Mouse (Mus musculus) cerebellum, adult 11-12 months (tissue): ENCODE results near the gene Osbpl3.
A peak's percentile ranks its signal among the peaks of the same experiment; 100 is the strongest.

Experiments
- DNase-seq: peaks from one replicate; pipeline ENCODE4 v3.0.0; 2022

Gene Osbpl3

DNA sequence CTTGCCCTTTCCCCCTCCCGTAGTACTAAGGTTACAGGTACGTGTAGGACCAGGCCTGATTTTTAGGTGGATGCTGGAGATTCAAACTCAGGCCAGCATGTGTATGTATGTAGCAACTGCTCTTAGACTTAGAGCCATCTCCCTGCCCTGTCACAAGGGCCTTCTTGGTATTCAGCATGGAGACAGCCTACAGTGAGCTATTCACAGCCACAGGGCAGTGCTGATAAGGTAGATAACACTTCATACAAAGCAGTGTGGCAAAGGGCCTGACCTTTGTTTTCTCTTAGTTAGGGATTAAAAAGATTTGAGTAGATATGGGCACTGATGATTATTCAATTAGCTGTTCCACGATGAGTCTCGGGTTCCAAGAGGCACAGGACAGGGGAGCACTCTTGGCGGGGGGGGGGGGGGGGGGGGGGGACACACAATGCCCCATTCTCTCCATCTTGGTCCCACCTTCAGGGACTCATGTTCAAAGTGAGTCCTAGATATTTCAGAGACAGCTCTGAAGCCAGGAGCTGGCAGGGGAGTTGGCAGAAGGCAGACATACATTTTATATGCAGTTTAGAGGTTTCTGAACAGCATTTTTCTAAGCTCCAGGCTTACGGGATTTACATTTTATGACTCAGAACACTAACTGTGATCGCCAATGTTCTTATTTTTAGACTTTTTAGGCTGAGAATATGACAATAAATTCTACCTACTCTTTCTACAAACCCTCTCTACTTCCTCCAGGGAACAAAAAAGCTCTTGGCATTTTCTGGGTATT, 56.4 kb downstream of the Osbpl3 start:
- DNase-seq: no peak

DNA sequence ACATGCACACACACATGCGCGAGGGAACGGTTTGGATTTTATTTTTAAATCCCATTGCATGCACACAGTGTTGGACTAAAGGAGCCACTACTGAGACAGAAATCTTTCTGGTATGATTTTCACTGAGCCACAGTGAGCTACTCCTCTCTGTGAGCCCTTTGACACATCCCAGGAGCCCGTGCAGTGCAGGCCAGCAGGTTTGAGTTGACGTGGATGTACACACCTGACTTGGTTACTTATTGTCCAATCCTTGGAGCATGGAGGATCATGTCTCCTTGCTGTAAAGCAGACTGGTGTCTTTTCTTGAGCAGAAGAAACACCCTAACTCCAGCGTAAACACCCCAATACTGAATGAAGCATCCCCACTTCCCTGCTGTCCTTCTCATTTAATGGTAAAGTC, 57.7 kb downstream of the Osbpl3 start:
- no peak for DNase-seq

DNA sequence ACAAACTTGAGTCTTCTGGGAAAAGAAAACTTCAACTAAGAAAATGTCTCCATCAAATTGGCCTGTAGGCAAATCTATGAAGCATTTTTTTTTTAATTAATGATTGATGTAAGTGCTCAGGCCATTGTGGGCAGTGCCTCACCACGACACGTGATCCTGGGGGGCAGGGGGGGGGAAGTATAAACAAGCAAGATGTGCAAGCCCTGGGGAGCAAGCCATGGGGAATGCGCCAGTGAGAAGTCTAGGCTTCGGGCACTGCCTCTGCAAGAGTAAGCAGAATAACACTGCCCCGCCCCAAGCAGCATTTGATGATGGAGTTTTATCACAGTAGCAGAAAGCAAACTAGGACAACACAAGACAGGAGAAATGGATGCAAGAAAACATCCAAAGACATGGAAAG, 58.9 kb downstream of the Osbpl3 start:
- DNase-seq: no peak

DNA sequence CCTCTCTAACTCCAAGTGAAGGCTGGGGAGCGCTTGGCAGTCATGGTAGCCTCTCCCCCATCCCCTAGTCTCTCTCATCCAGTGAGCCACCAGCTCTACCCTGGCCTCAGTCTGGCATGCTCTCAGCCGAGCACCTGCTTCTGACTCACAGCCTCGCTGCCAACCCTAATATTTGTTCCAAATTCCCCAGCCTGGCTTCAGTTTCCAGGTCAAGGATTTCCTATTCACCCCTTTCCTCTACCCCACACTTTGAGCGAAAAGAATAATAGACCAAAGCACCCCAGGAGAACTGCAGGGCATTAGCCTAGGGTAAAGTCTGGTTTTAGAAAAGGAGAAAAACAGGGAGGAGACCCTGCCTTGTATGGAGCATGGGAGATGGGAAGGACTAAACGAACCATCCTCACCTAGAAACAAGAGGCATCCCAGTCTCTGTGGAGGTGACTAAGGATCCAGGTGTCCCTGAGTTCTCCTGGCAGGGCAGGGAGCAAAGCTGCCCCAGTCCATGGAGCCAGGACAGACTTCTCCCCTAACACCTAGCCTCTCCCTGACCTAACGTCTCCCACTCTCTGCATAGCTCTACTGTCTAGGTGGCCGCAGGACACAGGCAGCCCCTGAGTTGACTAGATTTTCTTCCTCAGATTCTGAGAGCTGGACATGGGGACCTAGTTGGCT, 60.2 kb downstream of the Osbpl3 start:
- DNase-seq: peak; percentile 83

DNA sequence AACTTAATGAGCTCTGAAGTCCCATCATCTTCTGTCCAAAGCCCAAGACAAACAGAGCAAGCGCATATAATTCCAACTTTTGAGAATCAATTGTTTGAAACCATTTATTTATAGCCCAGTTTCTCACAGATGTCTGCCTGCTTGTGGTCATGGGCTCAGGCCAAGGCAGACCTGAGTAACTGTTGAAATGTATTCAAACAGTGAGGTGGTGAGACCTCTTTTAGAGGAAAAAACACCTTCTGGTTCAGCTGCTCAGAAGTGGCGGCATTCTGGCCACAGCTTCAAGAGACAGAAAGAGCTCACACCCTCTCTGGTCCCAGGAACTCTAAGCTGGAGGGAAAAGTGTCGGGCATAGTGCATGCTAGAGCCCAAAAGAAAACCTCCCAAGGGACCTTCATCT, 61.6 kb downstream of the Osbpl3 start:
- peak; percentile 42 for DNase-seq

DNA sequence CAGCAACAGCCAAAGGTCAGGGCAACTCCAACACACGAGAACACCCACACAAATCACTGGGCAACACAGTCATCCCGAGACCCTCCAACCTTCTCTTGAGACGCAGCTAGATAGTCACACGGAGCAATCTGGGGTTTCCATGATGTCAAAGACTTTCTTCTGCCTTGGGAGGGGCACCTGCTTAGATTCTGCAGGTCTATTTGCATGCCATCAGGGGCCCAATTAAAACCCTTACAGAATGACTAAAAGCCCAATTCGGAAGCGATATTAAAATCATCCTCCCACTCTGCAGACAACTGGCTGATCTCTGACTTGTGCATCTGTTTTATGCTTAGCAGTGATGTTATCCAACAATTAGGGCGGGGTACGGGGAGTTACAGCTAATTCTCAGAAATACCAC, 62.0 kb downstream of the Osbpl3 start:
- no peak for DNase-seq

DNA sequence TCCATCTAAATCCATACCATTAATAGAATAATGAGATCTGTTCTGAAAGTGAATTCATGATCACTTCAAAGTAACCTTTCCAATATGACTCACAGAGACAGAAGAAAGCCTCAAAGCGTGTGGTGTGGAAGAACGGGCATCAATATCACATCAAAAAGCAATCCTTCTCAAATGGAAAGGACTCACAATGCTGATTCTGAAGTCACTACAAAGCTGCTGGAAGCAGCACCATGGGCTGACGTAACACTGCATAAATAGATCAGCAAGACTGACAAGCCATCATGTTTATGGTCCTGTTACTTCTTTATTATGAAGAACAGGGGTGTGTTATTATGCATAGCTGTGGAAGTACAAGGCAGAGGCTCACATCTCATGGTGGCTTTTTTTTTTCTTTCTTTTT, 64.0 kb downstream of the Osbpl3 start:
- no peak for DNase-seq

DNA sequence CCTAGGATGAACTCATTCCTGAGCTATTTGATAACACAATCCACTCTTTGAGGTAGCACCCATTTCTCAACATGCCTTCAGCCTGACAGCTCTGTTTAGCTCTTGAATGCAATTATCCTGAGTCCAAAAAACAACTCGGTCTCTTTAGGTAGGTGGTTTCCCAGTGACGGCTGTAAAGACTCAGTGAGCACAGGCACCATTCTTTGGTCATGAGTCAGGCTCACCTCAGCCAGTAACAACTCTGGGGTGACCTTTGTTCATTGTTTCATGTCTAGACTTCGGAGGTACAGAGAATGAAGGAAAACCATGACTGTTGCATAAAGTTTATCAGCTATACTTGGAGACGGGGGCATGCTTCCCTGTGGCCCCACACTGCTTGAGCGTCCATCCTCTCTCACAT, 65.7 kb downstream of the Osbpl3 start:
- DNase-seq: no peak

DNA sequence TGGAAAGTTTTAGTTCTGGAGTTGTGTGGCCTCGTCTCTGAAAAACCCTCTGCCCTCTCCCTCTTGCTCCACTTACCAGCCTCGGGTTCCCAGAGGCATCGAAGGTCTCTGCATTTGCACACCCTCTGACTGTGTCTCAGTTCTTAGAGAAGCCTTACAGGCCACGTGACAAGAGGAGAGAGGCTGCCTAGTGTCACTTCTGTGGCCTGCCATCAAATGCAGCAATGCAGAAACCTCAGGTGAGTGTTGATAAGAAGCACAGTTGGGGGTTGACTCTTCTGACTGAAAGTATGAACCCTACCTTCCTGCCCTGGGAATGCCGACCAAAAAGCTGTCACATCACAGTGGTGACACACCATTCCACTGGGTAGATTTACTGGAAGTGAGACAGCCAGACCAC, 68.4 kb downstream of the Osbpl3 start:
- DNase-seq: no peak

DNA sequence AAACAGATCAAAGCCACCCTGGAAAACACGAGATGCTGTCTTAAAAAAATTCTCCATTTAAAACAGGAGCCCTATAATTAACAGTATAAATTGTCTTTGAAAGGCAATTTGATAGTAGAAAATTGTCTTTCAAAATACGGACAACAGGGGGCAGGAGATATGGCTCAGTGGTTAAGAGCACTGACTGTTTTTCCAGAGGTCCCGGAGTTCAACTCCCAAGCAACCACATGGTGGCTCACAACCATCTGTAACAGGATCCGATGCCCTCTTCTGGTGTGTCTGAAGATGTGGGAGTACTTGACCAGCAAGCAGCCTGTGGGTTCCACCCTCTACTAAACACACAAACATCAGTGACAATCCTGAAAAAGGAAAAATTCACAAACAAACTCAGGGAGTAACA, 69.5 kb downstream of the Osbpl3 start:
- no peak for DNase-seq

DNA sequence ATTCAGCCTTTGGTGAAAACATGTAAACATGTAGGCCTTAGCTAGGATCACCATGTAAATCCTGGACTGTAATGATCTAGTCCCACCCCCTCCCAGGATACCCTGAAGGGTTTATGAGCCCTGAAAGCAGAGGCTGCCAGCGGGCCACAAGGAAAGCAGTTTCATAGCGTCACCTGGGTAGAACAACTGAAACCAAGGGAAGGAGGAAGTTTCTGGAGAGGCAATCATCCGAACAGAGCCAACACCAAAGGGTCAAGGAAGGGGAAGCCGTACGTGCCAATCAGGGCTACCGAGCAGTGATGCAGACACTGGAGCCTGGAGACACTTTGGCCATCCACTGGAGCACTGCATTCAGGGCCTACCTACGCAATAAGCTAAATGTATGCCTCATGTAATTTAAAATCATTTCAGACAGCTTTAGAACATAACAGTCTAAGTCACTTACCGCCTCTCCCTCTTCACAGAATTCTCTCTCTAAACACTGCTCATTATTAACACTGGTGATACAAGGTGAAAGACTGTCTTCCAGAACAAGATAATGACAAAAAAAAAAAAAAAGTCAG, 70.5 kb downstream of the Osbpl3 start:
- DNase-seq: no peak

DNA sequence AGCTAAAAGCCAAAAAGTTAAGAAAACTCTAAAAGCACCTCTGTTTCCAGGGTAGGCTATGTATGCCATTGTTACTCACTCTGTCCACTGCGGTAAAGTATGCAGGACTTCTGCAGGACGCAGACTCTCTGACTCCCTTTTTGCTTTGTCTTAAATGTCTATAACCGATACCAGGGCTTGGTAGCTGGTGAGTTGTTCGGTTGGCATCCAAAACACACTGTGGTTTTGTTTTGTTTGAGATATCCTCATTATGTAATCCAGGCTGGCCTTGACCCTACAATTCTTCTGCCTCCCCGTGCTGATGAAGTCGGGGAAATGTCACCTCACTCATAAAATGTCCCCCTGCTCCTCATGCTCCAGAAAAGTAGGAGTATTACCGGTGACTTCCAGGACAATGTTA, 73.3 kb downstream of the Osbpl3 start:
- DNase-seq: no peak

DNA sequence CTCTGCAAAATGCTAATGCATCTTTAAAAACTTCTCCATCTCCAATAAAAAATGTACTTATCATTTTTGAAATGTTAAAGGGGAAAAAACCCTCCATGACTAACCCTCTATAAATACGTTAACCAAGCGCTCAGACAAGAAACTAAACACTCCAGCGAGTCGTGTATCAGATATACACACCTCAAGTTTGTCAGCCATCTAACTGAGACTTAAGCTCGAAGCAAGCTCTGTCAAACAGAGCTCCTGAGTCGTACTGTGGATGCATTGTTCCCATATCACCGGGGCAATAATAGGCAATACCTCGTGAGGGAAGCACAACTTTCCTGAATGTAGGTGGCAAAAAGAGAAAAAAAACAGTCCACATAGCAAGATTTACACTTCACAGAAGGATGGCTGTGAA, 73.8 kb downstream of the Osbpl3 start:
- DNase-seq: no peak

DNA sequence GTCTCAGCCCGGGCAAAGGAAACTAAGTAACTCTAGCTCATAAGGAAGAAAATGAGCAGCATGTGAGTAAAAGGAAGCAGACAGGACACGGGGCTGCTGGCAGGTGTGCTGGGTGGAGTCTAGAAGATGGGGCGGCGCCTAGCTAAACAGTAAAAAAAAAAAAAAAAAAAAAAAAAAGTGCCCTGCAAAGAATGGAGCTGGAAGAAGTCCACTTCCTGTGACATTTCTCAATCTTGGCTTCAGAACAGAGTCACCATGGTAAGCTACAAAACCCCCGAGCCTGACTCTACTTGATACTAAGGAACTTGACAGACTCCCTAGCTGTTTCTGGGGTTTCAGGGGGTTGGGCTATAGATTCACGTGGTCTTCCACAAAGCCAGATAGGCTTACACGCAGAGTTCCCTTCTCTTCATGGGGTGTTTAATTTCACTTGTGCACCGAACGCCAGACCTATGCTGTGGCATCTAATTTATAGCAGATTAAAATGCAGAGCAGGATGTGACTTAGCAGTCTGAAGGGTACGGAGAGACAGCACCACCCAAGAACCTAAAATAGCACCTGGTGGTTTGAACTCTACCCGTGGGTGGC, 74.4 kb downstream of the Osbpl3 start:
- DNase-seq: no peak

DNA sequence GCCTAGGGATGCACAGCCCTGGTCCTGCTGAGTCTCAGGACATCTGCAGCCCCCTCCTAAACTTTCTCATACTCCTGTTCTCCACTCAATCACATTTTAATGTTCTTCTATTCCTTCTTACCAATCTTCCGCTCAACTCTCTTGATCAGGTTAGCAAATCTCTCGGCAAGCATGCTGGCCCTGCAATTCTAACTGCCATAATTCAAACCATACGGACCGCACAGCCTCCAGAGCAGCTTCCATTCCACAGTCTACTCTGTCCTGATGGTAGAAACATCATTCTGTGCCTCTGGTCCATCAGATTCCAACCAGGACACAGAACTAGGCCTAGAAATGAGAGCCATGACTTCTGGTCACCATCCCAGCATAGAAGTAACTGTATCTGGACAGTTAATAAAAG, 76.3 kb downstream of the Osbpl3 start:
- no peak for DNase-seq

DNA sequence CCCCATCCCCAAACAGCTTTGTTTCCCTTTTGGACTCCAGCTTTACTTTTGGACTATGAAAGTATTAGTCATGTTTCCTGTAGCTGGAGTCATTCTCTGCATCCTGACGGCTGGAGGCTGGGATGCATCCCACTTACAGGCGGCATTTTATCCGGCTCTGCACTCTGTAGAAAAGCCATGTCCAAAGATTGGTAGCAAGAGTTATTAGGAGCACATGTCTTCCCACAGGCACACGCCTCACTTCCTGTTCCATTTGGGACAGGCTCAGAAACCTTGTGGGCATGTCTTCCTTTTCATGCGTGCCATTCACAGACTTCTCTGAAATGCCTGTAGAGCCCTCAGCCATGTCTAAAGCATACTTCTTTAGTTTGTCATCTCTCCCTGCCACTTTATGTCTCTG, 76.9 kb downstream of the Osbpl3 start:
- DNase-seq: no peak

DNA sequence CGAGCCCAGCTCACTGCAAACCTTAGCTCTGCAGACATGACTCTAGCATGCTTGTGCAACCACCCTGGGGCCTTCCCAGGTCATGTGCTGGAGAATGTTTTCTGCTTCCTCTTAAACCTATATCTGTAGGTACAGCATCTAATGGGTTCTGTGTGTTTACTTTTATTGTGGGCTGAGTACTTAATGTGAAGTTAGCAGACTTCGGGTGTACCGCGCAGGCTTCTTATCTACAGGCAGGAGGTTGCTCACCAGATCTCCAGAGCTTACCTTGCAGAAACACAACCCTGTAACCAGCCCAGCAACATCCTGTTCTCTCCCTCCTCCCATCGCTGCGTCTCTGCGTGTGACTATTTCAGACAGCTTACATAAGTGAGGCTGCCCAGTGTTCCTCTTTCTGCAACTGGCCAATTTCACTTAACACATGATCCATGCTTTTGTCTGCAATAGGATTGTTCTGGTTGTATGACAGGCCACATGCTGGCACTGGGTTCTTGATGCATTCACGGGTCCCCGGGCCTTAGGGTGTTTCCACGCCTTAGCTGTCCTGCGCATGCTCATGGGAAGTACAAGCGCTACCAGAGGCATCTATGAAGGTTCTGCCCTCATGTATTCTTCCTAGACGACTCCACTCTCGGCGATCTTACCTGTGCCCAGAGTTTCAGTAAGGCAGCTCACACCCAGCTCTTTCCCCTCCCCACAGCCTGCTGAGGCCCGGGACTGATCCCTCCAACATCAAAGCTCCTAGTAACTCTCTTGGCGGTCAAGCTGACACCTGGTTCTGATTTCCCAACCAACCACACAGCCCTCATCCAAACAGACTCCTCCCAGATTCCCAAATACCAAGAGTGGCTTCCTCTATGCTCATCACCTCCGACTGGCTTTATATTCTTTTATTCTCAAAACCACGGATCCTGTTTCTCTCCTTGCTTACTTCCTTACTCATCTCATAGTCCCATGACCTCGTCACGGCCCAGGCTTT, 78.0 kb downstream of the Osbpl3 start:
- DNase-seq: no peak

DNA sequence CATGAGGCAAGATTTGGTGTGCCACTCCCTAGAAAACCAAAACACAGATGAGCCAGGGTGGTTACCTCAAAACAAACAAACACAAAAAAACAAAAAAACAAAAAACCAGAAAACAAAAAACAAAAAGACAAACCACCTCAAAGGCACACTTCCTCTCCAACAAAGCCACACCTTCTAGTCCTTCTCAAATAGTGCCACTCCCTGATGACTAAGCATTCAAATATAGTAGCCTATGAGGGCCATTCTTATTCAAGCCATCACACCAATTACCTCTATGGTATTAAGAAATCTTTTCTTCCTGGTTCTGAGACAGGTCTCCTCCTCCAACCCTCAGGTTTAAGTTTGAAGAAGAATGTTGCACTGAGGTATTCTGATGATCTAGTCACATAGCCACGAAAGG, 79.3 kb downstream of the Osbpl3 start:
- DNase-seq: no peak

DNA sequence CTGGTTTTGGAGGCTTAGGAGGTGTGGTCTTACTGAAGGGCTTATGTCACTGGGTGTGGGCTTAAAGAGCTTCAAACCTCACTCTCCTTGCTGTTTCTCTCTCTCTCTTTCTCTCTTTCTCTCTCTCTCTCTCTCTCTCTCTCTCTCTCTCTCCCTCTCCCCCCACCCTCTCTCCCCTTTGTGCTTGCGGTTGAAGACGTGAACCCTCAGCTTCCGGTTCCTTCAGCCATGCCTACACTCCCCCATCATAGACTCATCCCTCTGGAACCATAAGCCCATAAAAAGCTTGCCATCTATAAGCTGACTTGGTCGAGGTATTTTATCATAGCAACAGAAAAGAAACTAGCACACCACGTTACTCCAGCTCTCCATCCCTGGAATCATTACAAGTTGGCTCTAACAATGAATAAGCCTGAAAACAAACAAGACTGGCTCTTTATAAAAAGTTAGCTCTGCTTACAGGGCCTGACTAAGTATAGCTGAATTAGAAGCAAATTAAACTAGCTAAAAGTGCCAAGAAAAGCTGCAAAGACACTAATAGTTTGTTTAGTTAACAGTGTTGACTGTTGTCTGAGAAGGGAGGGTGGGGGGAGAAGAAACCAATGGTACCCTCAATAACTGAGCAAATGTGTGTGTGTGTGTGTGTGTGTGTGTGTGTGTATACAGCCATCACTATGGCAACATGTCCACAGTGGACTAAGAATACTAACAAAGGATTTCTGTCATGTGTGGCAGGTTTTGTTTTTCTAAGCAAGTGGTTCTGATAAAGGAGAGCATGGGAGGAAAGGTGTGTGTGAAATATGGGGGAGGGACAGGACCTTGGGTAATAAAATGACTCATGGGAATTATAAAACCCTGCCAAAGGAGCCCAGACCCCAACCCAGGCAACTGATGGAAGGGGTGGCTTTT, 83.2 kb downstream of the Osbpl3 start:
- no peak for DNase-seq

DNA sequence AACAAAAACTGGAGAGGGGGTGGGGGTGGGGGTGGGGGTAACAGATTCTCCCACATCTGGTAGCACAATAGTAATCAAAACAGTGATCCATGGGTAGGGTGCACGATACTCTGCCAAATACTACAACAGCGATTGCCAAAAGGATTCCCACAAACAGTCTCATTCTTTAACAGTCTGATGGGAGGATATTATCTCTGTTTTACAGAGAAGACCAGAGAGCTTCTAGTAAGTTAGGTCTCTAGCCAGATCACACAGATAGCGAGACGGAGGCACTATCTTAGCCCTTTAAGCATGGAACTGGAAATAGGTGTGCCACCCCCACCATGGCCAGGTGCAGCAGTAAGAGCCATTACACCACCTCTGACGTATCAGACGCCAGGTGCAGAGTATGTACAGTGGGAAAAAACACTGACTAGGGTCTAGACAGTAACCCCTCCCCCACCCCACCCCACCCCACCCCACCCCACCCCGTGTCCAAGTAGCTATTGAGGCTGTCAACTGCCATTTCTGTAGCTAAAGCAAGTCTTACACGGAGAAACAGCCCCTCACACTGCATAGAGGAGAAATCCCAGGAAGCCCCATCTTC, 84.4 kb downstream of the Osbpl3 start:
- DNase-seq: no peak
